Mouse (Mus musculus): ENCODE data around the gene Pgm5. TPM values are rescaled to one million over a fixed set of nuclear protein-coding genes. Genes with fewer than 3 reads are reported as not detected.

Gene Pgm5
- total RNA-seq, 1 experiment: 3.0 TPM

DNA sequence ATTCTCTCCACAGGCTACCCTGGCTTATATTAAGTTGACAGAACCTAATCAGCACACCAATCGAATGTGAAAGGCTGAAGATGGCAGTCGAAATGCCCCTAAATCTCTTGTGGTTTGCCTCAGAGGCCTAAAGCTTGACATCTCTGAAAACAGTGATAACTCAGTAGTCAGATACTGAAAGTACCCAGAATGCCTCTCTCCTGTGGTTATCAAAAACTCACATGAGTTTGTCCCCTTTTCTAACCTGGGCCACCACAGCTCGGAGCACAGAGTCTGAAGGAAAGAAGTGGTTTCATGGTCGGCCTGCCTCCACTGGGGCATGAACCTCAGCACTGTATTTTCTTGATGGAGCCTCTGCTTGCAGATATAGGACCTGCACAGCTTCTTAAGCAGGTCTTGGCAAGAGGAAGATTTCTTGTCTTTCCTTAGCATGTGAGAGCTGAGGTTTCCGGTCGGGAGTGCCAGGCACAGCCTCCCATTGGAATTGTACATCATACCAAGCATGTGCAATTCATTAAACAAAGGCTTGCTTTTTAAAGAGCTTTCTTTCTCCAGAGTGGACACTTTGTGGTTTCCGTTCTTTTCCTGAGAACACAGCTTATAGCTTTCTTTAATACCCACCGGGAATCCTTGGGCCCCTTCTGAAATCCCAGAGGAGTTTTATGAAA, 215.4 kb downstream of the Pgm5 start:
- no peaks in the 10 kb centered on the region for H3K36me3 ChIP-seq (ENCODE audit: control insufficient read depth, insufficient read depth, low read length, poor library complexity, severe bottlenecking)
- TF ChIP-seq MAFK (IDR thresholded peaks at IDR 0.05; ENCODE audit: insufficient read depth, low read depth, low read length) (no peak), ZC3H11A (IDR thresholded peaks at IDR 0.05; ENCODE audit: borderline replicate concordance, low read depth, low read length) (no peak), ZNF384 (IDR thresholded peaks at IDR 0.05; ENCODE audit: low read depth, low read length) (no peak), CHD2 (IDR thresholded peaks at IDR 0.05; ENCODE audit: low read depth, low read length) (no peak), HCFC1 (IDR thresholded peaks at IDR 0.05; ENCODE audit: borderline replicate concordance, insufficient read depth, low read length) (no peak)
- no peak overlapping the region for H3K4me3 ChIP-seq (ENCODE audit: insufficient read depth in 1 of 2, low read depth in 1 of 2, low read length in 2 of 2, poor library complexity in 1 of 2, severe bottlenecking in 1 of 2)
- no peaks in the 10 kb centered on the region for H3K4me1 ChIP-seq (ENCODE audit: control insufficient read depth in 2 of 2, insufficient read depth in 2 of 2, low read length in 2 of 2, poor library complexity in 1 of 2)
- no peaks in the 10 kb centered on the region for H3K9me3 ChIP-seq (ENCODE audit: control insufficient read depth, insufficient read depth, low read depth, low read length)
- no peak for DNase-seq (ENCODE audit: low read depth, low spot score)
- in situ Hi-C loops (cut with MboI; ENCODE audit: low sequenced_read_pairs in 2 of 2, unreplicated experiment in 2 of 2): no loop called here
- no peak overlapping the region for H3K9ac ChIP-seq (ENCODE audit: insufficient read depth, low read depth, low read length, poor library complexity, severe bottlenecking)
- H3K27ac ChIP-seq (ENCODE audit: insufficient read depth, low read depth, low read length, poor library complexity, severe bottlenecking): no peak overlapping the region

- Histone ChIP-seq H3K9me3 (ENCODE audit: control insufficient read depth, insufficient read depth, low read depth, low read length) (no peaks in the 10 kb centered on the region), H3K36me3 (ENCODE audit: control insufficient read depth, insufficient read depth, low read length, poor library complexity, severe bottlenecking) (no peaks in the 10 kb centered on the region), H3K9ac (ENCODE audit: insufficient read depth, low read depth, low read length, poor library complexity, severe bottlenecking) (no peak overlapping the region), H3K27ac (ENCODE audit: insufficient read depth, low read depth, low read length, poor library complexity, severe bottlenecking) (no peak overlapping the region), H3K4me1 (ENCODE audit: control insufficient read depth in 2 of 2, insufficient read depth in 2 of 2, low read length in 2 of 2, poor library complexity in 1 of 2) (no peaks in the 10 kb centered on the region), H3K4me3 (ENCODE audit: insufficient read depth in 1 of 2, low read depth in 1 of 2, low read length in 2 of 2, poor library complexity in 1 of 2, severe bottlenecking in 1 of 2) (no peak overlapping the region)
- no peak for TF ChIP-seq MAFK (IDR thresholded peaks at IDR 0.05; ENCODE audit: insufficient read depth, low read depth, low read length)
- no peak for TF ChIP-seq ZNF384 (IDR thresholded peaks at IDR 0.05; ENCODE audit: low read depth, low read length)
- TF ChIP-seq ZC3H11A (IDR thresholded peaks at IDR 0.05; ENCODE audit: borderline replicate concordance, low read depth, low read length): no peak
- TF ChIP-seq CHD2 (IDR thresholded peaks at IDR 0.05; ENCODE audit: low read depth, low read length): no peak
- no peak for TF ChIP-seq HCFC1 (IDR thresholded peaks at IDR 0.05; ENCODE audit: borderline replicate concordance, insufficient read depth, low read length)
- no peak for DNase-seq (ENCODE audit: low read depth, low spot score)
- in situ Hi-C loops (cut with MboI; ENCODE audit: low sequenced_read_pairs in 2 of 2, unreplicated experiment in 2 of 2): no loop called here
Measured at GRCm38 (mm10) chr19:24644971-24645370, 216.7 kb downstream of the Pgm5 start.

DNA sequence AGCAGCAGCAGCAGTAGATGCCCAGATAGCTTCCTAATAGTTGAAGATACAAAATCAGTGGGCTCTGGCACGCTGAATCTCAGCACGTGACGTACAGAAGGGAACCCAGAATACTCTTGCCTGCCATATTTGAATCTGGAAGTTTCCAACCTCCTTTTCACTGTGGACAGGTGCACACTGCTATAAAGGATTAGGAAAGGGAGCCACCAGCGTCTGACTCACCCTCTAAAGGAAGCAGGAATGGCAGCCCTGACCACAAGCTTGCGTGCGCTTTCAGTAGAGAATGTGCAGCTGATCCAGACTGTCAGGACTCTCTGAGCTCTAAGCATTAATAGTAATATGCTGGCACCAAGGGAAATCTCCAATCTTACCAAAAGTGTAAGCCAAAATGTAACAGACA, 220.7 kb downstream of the Pgm5 start:
- no peak for TF ChIP-seq MAFK (IDR thresholded peaks at IDR 0.05; ENCODE audit: insufficient read depth, low read depth, low read length)
- no peak for TF ChIP-seq HCFC1 (IDR thresholded peaks at IDR 0.05; ENCODE audit: borderline replicate concordance, insufficient read depth, low read length)
- TF ChIP-seq ZC3H11A (IDR thresholded peaks at IDR 0.05; ENCODE audit: borderline replicate concordance, low read depth, low read length): no peak
- no peak for TF ChIP-seq ZNF384 (IDR thresholded peaks at IDR 0.05; ENCODE audit: low read depth, low read length)
- TF ChIP-seq CHD2 (IDR thresholded peaks at IDR 0.05; ENCODE audit: low read depth, low read length): no peak
- DNase-seq (ENCODE audit: low read depth, low spot score): no peak
- in situ Hi-C loops (cut with MboI; ENCODE audit: low sequenced_read_pairs in 2 of 2, unreplicated experiment in 2 of 2): no loop called here
- Histone ChIP-seq H3K4me1 (ENCODE audit: control insufficient read depth in 2 of 2, insufficient read depth in 2 of 2, low read length in 2 of 2, poor library complexity in 1 of 2) (no peaks in the 10 kb centered on the region), H3K27ac (ENCODE audit: insufficient read depth, low read depth, low read length, poor library complexity, severe bottlenecking) (no peak overlapping the region), H3K9me3 (ENCODE audit: control insufficient read depth, insufficient read depth, low read depth, low read length) (no peaks in the 10 kb centered on the region), H3K36me3 (ENCODE audit: control insufficient read depth, insufficient read depth, low read length, poor library complexity, severe bottlenecking) (no peaks in the 10 kb centered on the region), H3K4me3 (ENCODE audit: insufficient read depth in 1 of 2, low read depth in 1 of 2, low read length in 2 of 2, poor library complexity in 1 of 2, severe bottlenecking in 1 of 2) (no peak overlapping the region), H3K9ac (ENCODE audit: insufficient read depth, low read depth, low read length, poor library complexity, severe bottlenecking) (no peak overlapping the region)

- H3K27ac ChIP-seq (ENCODE audit: insufficient read depth, low read depth, low read length, poor library complexity, severe bottlenecking): no peak overlapping the region
- in situ Hi-C loops (cut with MboI; ENCODE audit: low sequenced_read_pairs in 2 of 2, unreplicated experiment in 2 of 2): no loop called here
- no peak for DNase-seq (ENCODE audit: low read depth, low spot score)
- H3K36me3 ChIP-seq (ENCODE audit: control insufficient read depth, insufficient read depth, low read length, poor library complexity, severe bottlenecking): no peaks in the 10 kb centered on the region
- no peaks in the 10 kb centered on the region for H3K9me3 ChIP-seq (ENCODE audit: control insufficient read depth, insufficient read depth, low read depth, low read length)
- no peaks in the 10 kb centered on the region for H3K4me1 ChIP-seq (ENCODE audit: control insufficient read depth in 2 of 2, insufficient read depth in 2 of 2, low read length in 2 of 2, poor library complexity in 1 of 2)
- H3K9ac ChIP-seq (ENCODE audit: insufficient read depth, low read depth, low read length, poor library complexity, severe bottlenecking): no peak overlapping the region
- no peak for TF ChIP-seq ZC3H11A (IDR thresholded peaks at IDR 0.05; ENCODE audit: borderline replicate concordance, low read depth, low read length)
- no peak for TF ChIP-seq ZNF384 (IDR thresholded peaks at IDR 0.05; ENCODE audit: low read depth, low read length)
- no peak for TF ChIP-seq MAFK (IDR thresholded peaks at IDR 0.05; ENCODE audit: insufficient read depth, low read depth, low read length)
- TF ChIP-seq HCFC1 (IDR thresholded peaks at IDR 0.05; ENCODE audit: borderline replicate concordance, insufficient read depth, low read length): no peak
- no peak for TF ChIP-seq CHD2 (IDR thresholded peaks at IDR 0.05; ENCODE audit: low read depth, low read length)
- H3K4me3 ChIP-seq (ENCODE audit: insufficient read depth in 1 of 2, low read depth in 1 of 2, low read length in 2 of 2, poor library complexity in 1 of 2, severe bottlenecking in 1 of 2): no peak overlapping the region
Measured at GRCm38 (mm10) chr19:24637988-24638387, 223.7 kb downstream of the Pgm5 start.

All from ES-E14 (cell line).